Mouse (Mus musculus) megakaryocyte-erythroid progenitor cell, adult 5-6 weeks (primary cell): ENCODE data around the gene Ccdc9b. TPM values are rescaled to one million over a fixed set of nuclear protein-coding genes. Genes with fewer than 3 reads are reported as not detected.

Experiments
- ATAC-seq: replicated peaks from 2 replicates; pipeline ENCODE4 v1.8.0; 2016; ENCODE audit warnings: mild to moderate bottlenecking, inconsistent platforms; ENCODE audit not compliant: severe bottlenecking, poor library complexity, low FRiP score, low TSS enrichment
- total RNA-seq, 2 experiments: library from RNA; stranded (forward) in 1 of 2; stranded (reverse) in 1 of 2; fragments of 200-1000, 215-1000 nt in 1 of 2; fragments of >200 nt in 1 of 2; fragmentation: Nextera tagmentation in 1 of 2; gene quantifications; 2 replicates each; pipeline ENCODE4 v1.2.3; 2014 to 2017

The Ccdc9b gene
- total RNA-seq (2014; fragmentation: Nextera tagmentation) = 0.27 and 1.5 TPM in 2 replicates
- total RNA-seq (2017) = 0.09 and 1.3 TPM in 2 replicates

- peak; percentile 82 for ATAC-seq
Observed at GRCm38 (mm10) chr2:118761906-118762783, at the start of gene Ccdc9b. Gene Ccdc9b, minus strand, starts transcription at chr2:118762661.

GRCm38 (mm10) chr2:118810861-118811260 lies 48.4 kb upstream of the Ccdc9b start:
- no peak for ATAC-seq

- ATAC-seq = peak; percentile 72
Observed at GRCm38 (mm10) chr2:118806860-118807259, 44.4 kb upstream of the Ccdc9b start.

GRCm38 (mm10) chr2:118805756-118806155 lies 43.3 kb upstream of the Ccdc9b start:
- ATAC-seq = 0 out of 2 replicates have a peak, but pooled peaks have one; percentile 14

GRCm38 (mm10) chr2:118805137-118805536 lies 42.7 kb upstream of the Ccdc9b start:
- 0 out of 2 replicates have a peak, but pooled peaks have one; percentile 34 for ATAC-seq

- no peak for ATAC-seq
Observed at GRCm38 (mm10) chr2:118804474-118804873, 42.0 kb upstream of the Ccdc9b start.

GRCm38 (mm10) chr2:118802542-118803118 lies 40.2 kb upstream of the Ccdc9b start:
- ATAC-seq = no peak

- ATAC-seq = no peak
Observed at GRCm38 (mm10) chr2:118793636-118794035, 31.2 kb upstream of the Ccdc9b start.

GRCm38 (mm10) chr2:118792259-118792613 lies 29.8 kb upstream of the Ccdc9b start:
- no peak for ATAC-seq

GRCm38 (mm10) chr2:118791591-118792258 lies 29.3 kb upstream of the Ccdc9b start:
- ATAC-seq = no peak

GRCm38 (mm10) chr2:118790551-118791525 lies 28.4 kb upstream of the Ccdc9b start:
- ATAC-seq = peak; percentile 55

GRCm38 (mm10) chr2:118790221-118790550 lies 27.7 kb upstream of the Ccdc9b start:
- ATAC-seq = no peak; the same call in 1 of the 2 replicates

GRCm38 (mm10) chr2:118789501-118789900 lies 27.0 kb upstream of the Ccdc9b start:
- ATAC-seq = peak; percentile 49

GRCm38 (mm10) chr2:118786525-118786924 lies 24.1 kb upstream of the Ccdc9b start:
- ATAC-seq = no peak

- no peak for ATAC-seq
Observed at GRCm38 (mm10) chr2:118783663-118784062, 21.2 kb upstream of the Ccdc9b start.

GRCm38 (mm10) chr2:118783093-118783492 lies 20.6 kb upstream of the Ccdc9b start:
- no peak for ATAC-seq

- no peak for ATAC-seq
Observed at GRCm38 (mm10) chr2:118782303-118782702, 19.8 kb upstream of the Ccdc9b start.

GRCm38 (mm10) chr2:118781115-118781514 lies 18.7 kb upstream of the Ccdc9b start:
- no peak for ATAC-seq
